Mouse (Mus musculus): ENCODE results near the gene Sipa1l1. TPM values are rescaled to one million over a fixed set of nuclear protein-coding genes. Genes with fewer than 3 reads are reported as not detected.
"Not testable (repeated sequence)": the region's sequence is repeated elsewhere in the genome, so short reads cannot be mapped to it uniquely, and the experiment has no call there.

Gene Sipa1l1
- polyA plus RNA-seq, 2 experiments from 2014 or later: 28.7 to 36.1 TPM

DNA sequence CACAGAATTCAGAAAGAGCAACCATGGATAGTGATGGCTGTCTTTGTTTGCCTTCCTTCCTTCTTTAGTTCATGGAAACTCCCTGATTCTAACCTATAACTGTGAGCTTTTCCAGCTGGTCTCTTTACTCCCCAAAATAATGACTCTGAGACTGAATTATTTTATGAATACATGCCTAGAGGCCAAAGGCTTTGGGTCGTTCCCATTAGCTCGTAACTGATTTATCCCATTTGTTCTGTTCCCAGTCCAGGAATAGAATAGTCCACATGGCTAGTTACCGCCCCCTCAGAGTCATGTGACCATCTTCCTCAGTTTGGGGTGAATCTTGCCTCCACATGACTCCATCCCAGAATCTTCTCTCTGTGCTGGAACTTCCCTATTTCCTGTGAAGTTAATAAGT lies 272.4 kb downstream of the Sipa1l1 start:
- no peak for ATAC-seq

- no peak for ATAC-seq
Observed at GRCm38 (mm10) chr12:82446609-82447024, 277.5 kb downstream of the Sipa1l1 start.

DNA sequence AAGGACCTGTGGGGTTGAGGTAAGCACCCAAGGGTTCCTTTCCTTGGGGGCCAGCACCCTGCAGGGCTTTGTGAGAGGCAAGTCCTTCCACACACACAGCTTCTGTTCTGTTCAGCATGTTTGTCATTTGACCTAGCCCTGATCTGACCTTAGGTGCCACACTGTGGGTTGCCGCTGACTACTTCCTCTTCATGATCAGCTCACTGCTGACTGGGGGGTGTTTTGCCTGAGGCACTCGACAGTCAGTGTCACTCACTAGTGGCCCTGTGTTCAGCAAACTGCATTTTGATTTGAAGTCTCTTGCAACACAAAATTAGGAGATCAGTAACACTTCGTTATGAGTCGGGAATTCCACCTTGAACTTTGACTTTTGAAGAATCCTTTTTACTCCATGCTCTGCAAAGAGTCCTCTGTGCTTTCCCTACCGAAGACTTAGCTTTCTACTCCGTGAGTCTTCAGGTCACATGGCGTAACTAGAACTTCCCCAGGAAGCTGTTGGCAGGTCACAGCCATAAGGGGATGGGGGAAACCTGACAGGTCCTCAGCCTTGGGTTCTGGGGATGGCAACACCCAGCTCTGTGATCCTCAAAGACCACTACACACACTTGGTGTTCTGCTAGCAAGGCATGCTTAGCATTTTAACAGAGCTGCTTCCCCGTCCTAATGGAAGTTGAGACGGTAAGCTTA lies 279.2 kb downstream of the Sipa1l1 start:
- no peak for ATAC-seq

DNA sequence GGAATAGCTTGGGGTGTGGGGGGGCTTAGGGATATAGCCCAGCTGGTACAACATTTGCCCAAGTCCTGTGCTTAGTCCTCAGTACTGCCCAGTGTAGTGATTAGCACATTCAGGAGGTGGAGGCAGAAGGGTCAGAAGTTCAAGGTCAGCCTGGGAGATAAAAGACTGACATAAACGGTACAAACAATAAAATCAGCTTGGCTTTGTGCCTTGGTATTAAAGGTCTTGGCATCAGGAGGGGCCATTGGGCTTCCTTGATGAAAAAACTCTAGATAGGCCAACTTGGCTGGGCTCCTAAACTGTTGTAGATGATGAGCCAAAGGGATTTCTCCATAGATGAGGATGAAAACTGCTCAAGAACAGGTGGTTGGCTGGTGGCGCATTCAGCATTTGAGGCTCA lies 283.3 kb downstream of the Sipa1l1 start:
- no peak for ATAC-seq

DNA sequence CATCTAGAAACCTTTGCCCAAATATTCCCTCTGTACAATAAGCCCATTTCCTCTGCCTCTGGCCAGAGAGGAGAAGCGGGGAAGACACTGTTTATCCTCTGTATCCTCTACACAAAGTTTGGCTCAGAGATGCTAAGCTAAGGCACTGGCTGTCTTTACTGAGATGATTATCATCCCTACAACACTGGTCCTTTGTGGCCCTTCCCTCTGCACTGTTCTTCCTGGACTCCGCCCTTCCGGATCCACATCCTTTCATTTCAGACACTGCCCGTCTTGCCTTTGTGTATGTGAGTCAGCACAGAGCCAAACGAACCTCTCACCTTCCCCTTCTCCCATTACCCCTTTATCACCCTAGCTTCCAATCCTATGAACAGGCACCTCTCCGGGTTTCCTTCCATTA lies 285.3 kb downstream of the Sipa1l1 start:
- ATAC-seq: no peak

GRCm38 (mm10) chr12:82455700-82456413 lies 286.7 kb downstream of the Sipa1l1 start:
- ATAC-seq: no peak

- ATAC-seq: no peak
Observed at GRCm38 (mm10) chr12:82456414-82456805, 287.3 kb downstream of the Sipa1l1 start.

- no peak for ATAC-seq
Observed at GRCm38 (mm10) chr12:82457609-82458008, 288.5 kb downstream of the Sipa1l1 start.

DNA sequence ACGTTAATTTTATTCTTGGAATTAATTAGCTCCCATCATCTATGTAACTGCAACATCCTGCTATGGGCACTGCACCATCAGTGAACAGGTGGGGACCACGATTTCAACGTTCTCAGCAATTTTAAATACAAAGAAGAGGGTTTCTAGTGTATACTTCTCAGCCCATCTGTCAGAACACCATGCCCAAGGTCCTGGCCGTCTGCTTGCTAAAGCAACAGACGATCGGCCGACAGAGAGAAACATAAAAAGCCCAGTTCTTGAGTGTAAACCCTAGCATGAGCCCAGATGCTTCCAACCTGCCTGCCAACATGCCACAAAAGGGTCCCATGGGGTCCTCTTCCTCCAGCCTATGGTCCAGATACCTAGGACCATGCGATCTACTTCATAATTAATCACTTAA lies 288.9 kb downstream of the Sipa1l1 start:
- ATAC-seq: no peak

DNA sequence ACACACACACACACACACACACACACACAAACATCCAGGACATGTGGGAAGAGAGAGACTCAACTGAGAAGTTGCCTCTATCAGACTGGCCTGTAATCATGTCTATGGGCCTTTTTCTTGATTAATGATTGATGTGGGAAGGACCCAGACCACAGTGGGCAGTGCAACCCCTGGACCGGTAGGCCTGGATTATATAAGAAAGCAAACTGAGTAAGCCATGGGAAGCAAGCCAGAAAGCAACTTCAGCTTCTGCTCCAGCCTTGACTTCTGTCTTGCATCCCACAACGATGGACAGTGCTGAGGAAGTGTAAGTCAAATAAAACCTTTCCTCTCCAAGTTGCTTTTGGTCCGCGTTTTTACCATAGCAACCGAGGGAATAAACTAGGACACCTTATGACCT lies 298.1 kb downstream of the Sipa1l1 start:
- no peak for ATAC-seq

- no peak for ATAC-seq
Observed at GRCm38 (mm10) chr12:82467641-82468040, 298.5 kb downstream of the Sipa1l1 start.

- ATAC-seq: no peak
Observed at GRCm38 (mm10) chr12:82468416-82468815, 299.3 kb downstream of the Sipa1l1 start.

- ATAC-seq: peak; percentile 80
Observed at GRCm38 (mm10) chr12:82469706-82470361, 300.7 kb downstream of the Sipa1l1 start.

GRCm38 (mm10) chr12:82470362-82470936 lies 301.3 kb downstream of the Sipa1l1 start:
- ATAC-seq: peak; percentile 64

GRCm38 (mm10) chr12:82472796-82473195 lies 303.7 kb downstream of the Sipa1l1 start:
- no peak for ATAC-seq

- ATAC-seq: no peak
Observed at GRCm38 (mm10) chr12:82473238-82473637, 304.1 kb downstream of the Sipa1l1 start.

- ATAC-seq: no peak
Observed at GRCm38 (mm10) chr12:82474409-82474808, 305.3 kb downstream of the Sipa1l1 start.

- ATAC-seq: no peak
Observed at GRCm38 (mm10) chr12:82476028-82476427, 306.9 kb downstream of the Sipa1l1 start.

GRCm38 (mm10) chr12:82476580-82476979 lies 307.5 kb downstream of the Sipa1l1 start:
- ATAC-seq: no peak

DNA sequence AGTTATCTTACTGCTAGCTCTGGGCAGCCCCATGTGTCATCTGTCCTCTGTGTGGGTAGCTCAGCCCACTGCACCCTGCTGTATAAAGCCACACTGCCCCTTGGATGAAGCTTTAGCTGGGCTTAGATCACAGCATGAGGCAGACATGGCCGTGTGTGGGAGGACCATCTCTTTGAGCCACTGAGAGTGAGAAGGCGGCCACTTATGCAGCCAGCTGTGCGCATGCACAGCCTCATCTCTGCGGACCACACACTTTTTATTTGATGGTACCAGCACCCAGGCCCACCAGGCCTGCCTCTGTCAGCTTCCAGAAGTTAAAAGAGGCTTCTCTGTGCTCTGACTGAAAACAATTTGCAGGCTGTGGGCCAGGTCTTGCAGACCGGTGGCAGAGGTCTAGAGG lies 308.7 kb downstream of the Sipa1l1 start:
- ATAC-seq: no peak

DNA sequence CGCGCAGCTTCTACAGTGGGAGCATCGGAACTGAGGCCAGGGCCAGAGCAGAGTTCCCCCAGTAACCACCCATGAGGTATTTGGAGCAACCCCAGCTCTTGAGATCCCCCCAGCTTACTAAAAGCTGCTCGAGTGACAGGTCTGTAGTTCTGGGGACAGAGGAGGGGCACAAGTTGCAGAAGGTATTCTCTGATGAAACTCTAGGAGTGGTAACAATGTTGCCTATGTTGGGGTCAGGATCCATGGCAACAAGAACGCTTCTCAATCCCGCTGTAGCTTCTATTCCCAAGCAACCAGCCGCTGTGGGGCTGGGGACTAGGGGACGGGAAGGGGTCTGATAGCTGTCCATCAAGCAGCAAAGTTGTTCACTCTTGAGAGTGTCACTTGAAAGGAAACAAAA lies 309.1 kb downstream of the Sipa1l1 start:
- ATAC-seq: no peak

DNA sequence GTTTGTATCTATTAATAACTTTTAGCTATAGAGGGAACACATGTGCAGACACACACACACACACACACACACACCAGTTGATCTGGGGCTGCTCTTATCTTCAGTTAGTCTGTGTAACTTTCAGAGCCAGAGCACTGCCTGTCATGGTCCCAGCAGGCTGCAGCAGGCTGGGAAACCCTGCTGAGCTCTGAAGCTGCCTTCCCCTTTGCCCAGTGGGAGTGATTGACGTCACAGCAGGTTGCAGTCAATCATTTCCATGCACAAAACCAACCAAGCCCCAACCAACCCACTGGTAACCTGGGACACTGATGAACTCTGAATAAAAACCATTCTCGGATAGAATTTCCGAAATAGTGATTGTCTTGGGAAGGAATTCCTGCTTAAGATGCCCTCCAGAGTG lies 310.3 kb downstream of the Sipa1l1 start:
- ATAC-seq: no peak

- ATAC-seq: not testable (repeated sequence)
Observed at GRCm38 (mm10) chr12:82480425-82480824, 311.3 kb downstream of the Sipa1l1 start.
